Mouse (Mus musculus) embryonic facial prominence, embryonic 14.5 days (tissue): ENCODE measurements around the gene Mxi1. TPM values are rescaled to one million over a fixed set of nuclear protein-coding genes. Genes with fewer than 3 reads are reported as not detected.
"Not testable (repeated sequence)": the region's sequence is repeated elsewhere in the genome, so short reads cannot be mapped to it uniquely, and the experiment has no call there.

Source experiments
- ATAC-seq: fragments of 200-750 bp; cut with Nextera tagmentation; 2 replicates; pipeline ENCODE4 v1.8.0; 2017; ENCODE audit warnings: low read depth, moderate number of reproducible peaks, moderate TSS enrichment
- DNase-seq: peaks from one replicate; pipeline ENCODE4 v3.0.0-alpha.2; 2015; ENCODE audit warnings: low spot score
- H3K27ac ChIP-seq: fragments of 300-500 bp; sonication (generic); replicated peaks from 2 replicates; pipeline ENCODE4 v1.5.1; 2014; ENCODE audit warnings: low read depth, mild to moderate bottlenecking, low read length, moderate library complexity
- H3K27me3 ChIP-seq: fragments of 300-500 bp; sonication (generic); replicated peaks from 2 replicates; pipeline ENCODE4 v1.6.1; 2014; ENCODE audit warnings: low read length; ENCODE audit not compliant: control insufficient read depth, insufficient read depth
- H3K36me3 ChIP-seq: fragments of 300-500 bp; sonication (generic); 2 replicates; pipeline ENCODE4 v1.6.1; 2014; ENCODE audit warnings: low read length, mixed read lengths; ENCODE audit not compliant: control insufficient read depth, insufficient read depth
- H3K4me1 ChIP-seq: fragments of 300-500 bp; sonication (generic); 2 replicates; pipeline ENCODE4 v1.6.1; 2014; ENCODE audit warnings: antibody characterized with exemption, low read length; ENCODE audit not compliant: control insufficient read depth, insufficient read depth
- H3K4me2 ChIP-seq: fragments of 300-500 bp; sonication (generic); 2 replicates; pipeline ENCODE4 v1.6.1; 2014; ENCODE audit warnings: low read depth, mild to moderate bottlenecking, low read length, moderate library complexity, mixed read lengths
- H3K4me3 ChIP-seq: fragments of 300-500 bp; sonication (generic); 2 replicates; pipeline ENCODE4 v1.5.1; 2014; ENCODE audit warnings: low read depth, mild to moderate bottlenecking, low read length
- H3K9ac ChIP-seq: fragments of 300-500 bp; sonication (generic); 2 replicates; pipeline ENCODE4 v1.6.1; 2014; ENCODE audit warnings: low read depth, mild to moderate bottlenecking, low read length, moderate library complexity, mixed read lengths
- H3K9me3 ChIP-seq: fragments of 300-500 bp; sonication (generic); 2 replicates; pipeline ENCODE4 v1.6.1; 2016; ENCODE audit warnings: low read length; ENCODE audit not compliant: control insufficient read depth
- WGBS: fragments of 180-500 bp; shearing (Covaris S2); extraction: QIAGEN DNeasy Blood & Tissue Kit; methylation state at CpG from one replicate; pipeline ENCODE4 v1.1.7; 2014; 5-methylcytosine and 5-hydroxymethylcytosine counted together
- polyA plus RNA-seq: library from polyadenylated mRNA; unstranded; fragments of >200 nt; fragmentation: Nextera tagmentation; extraction: Ambion mirVana; gene quantifications from 2 replicates; pipeline ENCODE4 v1.2.1, GENCODE M21; 2014

Mxi1 gene
- polyA plus RNA-seq, 1 experiment from 2014 or later: 36.0 TPM

- WGBS: 86% methylated on average over 5 of the region's 5 CpGs
- peaks cover 23% of the 10 kb centered on the region for H3K36me3 ChIP-seq
- no peaks in the 10 kb centered on the region for H3K27me3 ChIP-seq
- H3K27ac ChIP-seq: no peak overlapping the region
- H3K9me3 ChIP-seq: no peaks in the 10 kb centered on the region
- H3K9ac ChIP-seq: 0 out of 2 replicates have a peak overlapping the region, but pooled peaks have one; percentile 99
- DNase-seq (no peak), ATAC-seq (no peak)
- H3K4me2 ChIP-seq: peak overlapping the region; percentile 90
- H3K4me1 ChIP-seq: peaks cover 8% of the 10 kb centered on the region
- H3K4me3 ChIP-seq: peak overlapping the region; percentile 96; the same call in 1 of the 2 replicates
These were observed 81.5 kb downstream of the Mxi1 start for GRCm38 (mm10) chr19:53391787-53392186.

- Histone ChIP-seq H3K27me3 (no peaks in the 10 kb centered on the region), H3K36me3 (peaks cover 12% of the 10 kb centered on the region), H3K9ac (no peak overlapping the region), H3K9me3 (no peaks in the 10 kb centered on the region), H3K4me3 (no peak overlapping the region), H3K27ac (no peak overlapping the region), H3K4me1 (peaks cover 8% of the 10 kb centered on the region), H3K4me2 (no peak overlapping the region)
- WGBS: 72% methylated on average over 8 of the region's 8 CpGs
- no peak for DNase-seq
- no peak for ATAC-seq
These were observed 82.5 kb downstream of the Mxi1 start for GRCm38 (mm10) chr19:53392781-53393343.

DNA sequence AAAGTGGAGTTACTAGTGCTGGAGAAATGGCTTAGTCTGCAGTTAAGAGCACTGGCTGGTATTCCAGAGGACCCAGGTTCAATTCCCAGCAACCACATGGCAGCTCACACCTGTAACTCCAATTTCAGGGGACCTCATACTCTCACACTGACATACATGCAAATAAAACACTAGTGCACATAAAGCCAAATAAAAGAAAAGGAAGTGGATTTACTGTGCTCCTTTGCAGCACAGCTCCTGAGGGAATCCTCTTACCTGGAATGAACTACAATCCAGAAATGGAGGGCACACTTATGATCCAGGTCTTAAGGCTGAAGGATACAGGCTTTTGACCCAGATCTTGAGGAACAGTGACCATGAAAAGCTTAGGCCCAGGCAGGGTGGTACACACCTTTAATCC lies 83.3 kb downstream of the Mxi1 start:
- DNase-seq: no peak
- no peak overlapping the region for H3K4me3 ChIP-seq
- peaks cover 8% of the 10 kb centered on the region for H3K4me1 ChIP-seq
- no peak overlapping the region for H3K27ac ChIP-seq
- no peak overlapping the region for H3K9ac ChIP-seq
- no peaks in the 10 kb centered on the region for H3K27me3 ChIP-seq
- no peaks in the 10 kb centered on the region for H3K9me3 ChIP-seq
- H3K4me2 ChIP-seq: no peak overlapping the region
- peaks cover 5% of the 10 kb centered on the region; the same call in 1 of the 2 replicates for H3K36me3 ChIP-seq
- no peak for ATAC-seq

GRCm38 (mm10) chr19:53394552-53394951 lies 84.2 kb downstream of the Mxi1 start:
- H3K4me3 ChIP-seq: no peak overlapping the region
- H3K36me3 ChIP-seq: no peaks in the 10 kb centered on the region
- 15% methylated on average over 7 of the region's 7 CpGs for WGBS
- H3K27ac ChIP-seq: no peak overlapping the region
- H3K4me1 ChIP-seq: peaks cover 3% of the 10 kb centered on the region
- H3K9me3 ChIP-seq: no peaks in the 10 kb centered on the region
- no peaks in the 10 kb centered on the region for H3K27me3 ChIP-seq
- H3K9ac ChIP-seq: no peak overlapping the region
- ATAC-seq: no peak
- no peak overlapping the region for H3K4me2 ChIP-seq
- peak; percentile 81 for DNase-seq

DNA sequence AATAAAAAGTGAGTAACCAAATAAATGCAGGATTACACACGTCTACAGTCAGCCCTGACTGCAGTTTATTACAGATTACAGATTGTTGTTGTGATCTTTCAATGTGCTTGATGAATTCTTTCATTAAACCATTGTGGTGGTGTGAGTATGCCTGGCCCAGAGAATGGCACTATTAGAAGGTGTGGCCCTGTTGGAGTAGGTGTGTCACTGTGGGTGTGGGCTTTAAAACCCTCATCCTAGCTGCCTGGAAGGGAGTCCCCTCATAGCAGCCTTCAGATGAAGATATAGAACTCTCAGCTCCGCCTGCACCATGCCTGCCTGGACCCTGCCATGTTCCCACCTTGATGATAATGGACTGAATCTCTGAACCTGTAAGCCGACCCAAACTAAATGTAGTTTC lies 84.6 kb downstream of the Mxi1 start:
- H3K9me3 ChIP-seq, H3K27ac ChIP-seq, H3K9ac ChIP-seq, H3K27me3 ChIP-seq, H3K4me2 ChIP-seq, H3K4me3 ChIP-seq, ATAC-seq, H3K4me1 ChIP-seq, H3K36me3 ChIP-seq, DNase-seq: not testable (repeated sequence)
- 80% methylated on average over 3 of the region's 3 CpGs for WGBS

GRCm38 (mm10) chr19:53395805-53396204 lies 85.5 kb downstream of the Mxi1 start:
- H3K27me3 ChIP-seq, H3K4me3 ChIP-seq, H3K27ac ChIP-seq, DNase-seq, H3K36me3 ChIP-seq, H3K9me3 ChIP-seq, H3K4me1 ChIP-seq, ATAC-seq, H3K4me2 ChIP-seq, H3K9ac ChIP-seq: not testable (repeated sequence)
- WGBS: 75% methylated on average over 5 of the region's 5 CpGs

- ATAC-seq (no peak), DNase-seq (no peak)
- Histone ChIP-seq H3K4me2 (no peak overlapping the region), H3K27ac (no peak overlapping the region), H3K9me3 (no peaks in the 10 kb centered on the region), H3K4me3 (no peak overlapping the region), H3K36me3 (no peaks in the 10 kb centered on the region), H3K9ac (no peak overlapping the region), H3K4me1 (no peaks in the 10 kb centered on the region), H3K27me3 (no peaks in the 10 kb centered on the region)
- 71% methylated on average over 12 of the region's 12 CpGs for WGBS
These were observed 87.3 kb downstream of the Mxi1 start for GRCm38 (mm10) chr19:53397451-53398233.

DNA sequence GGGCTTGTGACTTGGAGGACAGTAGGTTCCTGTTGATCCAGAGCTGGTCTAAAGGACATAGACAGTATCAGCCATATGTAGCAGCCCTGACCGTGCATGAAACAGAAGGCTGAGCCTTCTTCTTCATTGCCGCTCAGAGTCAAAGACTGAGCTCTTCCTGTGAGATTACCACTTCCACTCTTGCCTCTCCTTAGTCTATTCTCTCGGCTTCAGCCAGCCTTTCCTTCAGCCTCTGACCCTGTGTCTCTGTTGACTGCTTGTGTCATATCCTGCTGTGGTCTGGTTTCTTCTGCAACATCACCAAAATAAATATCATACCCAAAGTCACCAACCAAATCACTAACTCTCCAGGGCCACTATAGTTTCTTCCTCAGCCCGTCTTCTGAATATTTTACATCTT lies 88.9 kb downstream of the Mxi1 start:
- Histone ChIP-seq H3K36me3 (no peaks in the 10 kb centered on the region), H3K4me3 (no peak overlapping the region), H3K9ac (no peak overlapping the region), H3K9me3 (no peaks in the 10 kb centered on the region), H3K4me1 (no peaks in the 10 kb centered on the region), H3K27ac (no peak overlapping the region), H3K27me3 (no peaks in the 10 kb centered on the region), H3K4me2 (no peak overlapping the region)
- no peak for DNase-seq
- ATAC-seq: no peak
- WGBS: 79% methylated on average over 4 of the region's 4 CpGs
